Mouse (Mus musculus) right cerebral cortex, adult 18-20 months (tissue): ENCODE data around the gene Gm3667.
"Not testable (repeated sequence)": the region's sequence is repeated elsewhere in the genome, so short reads cannot be mapped to it uniquely, and the experiment has no call there.

ENCODE experiments used
- DNase-seq: peaks from one replicate; pipeline ENCODE4 v3.0.0; 2022; ENCODE audit warnings: mixed read lengths

Gm3667 gene

DNA sequence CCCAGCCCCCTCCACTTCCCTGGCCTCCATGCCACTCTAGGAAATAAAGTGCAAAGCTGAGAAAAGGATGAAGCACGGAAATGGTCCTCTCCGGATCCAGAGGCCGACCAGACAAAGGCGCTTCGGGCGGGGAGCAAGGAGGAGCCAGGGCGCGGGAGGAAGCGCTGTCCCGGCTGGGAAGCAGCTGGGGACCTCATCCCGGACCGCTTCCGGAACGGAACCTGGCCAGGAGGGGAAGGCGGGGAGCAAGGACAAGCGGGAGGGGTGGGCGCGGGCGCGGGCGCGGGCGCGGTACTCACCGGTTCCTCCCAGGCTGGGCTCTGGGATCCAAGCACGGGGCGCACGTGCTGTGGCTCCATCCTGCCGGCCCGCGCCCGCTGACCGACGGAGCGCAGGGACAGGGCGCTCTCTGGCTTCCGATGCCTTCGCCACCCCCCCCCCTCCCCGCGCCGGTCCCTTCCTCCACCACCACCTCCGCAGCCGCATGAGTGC, at the start of gene Gm3667:
Gene Gm3667 (minus strand): TSS at position 442 of the 492 bp plus-strand sequence.
- DNase-seq, result not testable (repeated sequence)

DNA sequence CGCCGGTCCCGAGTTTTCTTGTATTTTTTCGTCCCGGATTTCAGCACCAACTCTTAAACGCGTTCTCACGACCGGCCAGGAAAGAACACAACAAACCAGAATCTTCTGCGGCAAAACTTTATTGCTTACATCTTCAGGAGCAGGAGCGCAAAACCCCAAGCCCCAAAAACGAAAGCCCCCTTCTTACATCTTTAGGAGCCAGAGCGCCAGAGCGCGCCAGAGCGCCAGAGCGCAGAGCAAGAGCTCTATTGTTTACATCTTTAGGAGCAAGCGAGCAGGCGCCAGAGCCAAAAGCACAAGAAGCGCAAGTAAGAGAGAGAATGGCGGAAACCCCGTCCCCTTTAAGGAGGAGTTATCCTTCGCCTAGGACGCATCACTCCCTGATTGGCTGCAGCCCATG, 10.1 kb upstream of the Gm3667 start:
- DNase-seq, result not testable (repeated sequence)

DNA sequence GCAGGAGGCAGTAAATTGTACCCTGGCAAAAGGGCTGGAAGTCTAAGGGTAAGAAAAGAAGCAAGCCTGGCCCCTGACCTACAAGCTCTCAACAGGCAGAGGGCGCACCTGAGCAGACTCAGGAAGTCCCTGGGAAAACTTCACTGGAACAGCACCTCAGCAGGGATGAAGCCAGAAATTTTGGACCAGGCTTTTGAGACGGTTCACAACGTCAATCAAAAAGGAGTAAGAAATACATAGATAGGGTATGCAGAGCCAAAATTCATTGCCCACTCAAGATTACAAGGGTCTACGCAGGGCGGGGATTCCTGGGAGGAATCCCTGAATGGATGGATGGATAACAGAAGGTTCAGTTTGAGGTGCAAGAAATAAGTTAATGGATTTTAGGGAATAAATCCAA, 951 bp downstream of the Gm3667 start:
- peak; percentile 10 for DNase-seq

- not testable (repeated sequence) for DNase-seq
Measured at GRCm38 (mm10) chr14:6840211-6840610, 49.6 kb downstream of the Gm3667 start, which contains the start of gene Gm3642. Gm3642 (minus strand) TSS chr14:6840311.

- DNase-seq, result not testable (repeated sequence)
Measured at GRCm38 (mm10) chr14:6823297-6823696, 66.5 kb downstream of the Gm3667 start.
